Mouse (Mus musculus): ENCODE measurements around the gene Slc25a40. TPM values are rescaled to one million over a fixed set of nuclear protein-coding genes. Genes with fewer than 3 reads are reported as not detected.

Slc25a40 gene
- polyA plus RNA-seq, 1 experiment from 2014 or later: 7.8 TPM

GRCm38 (mm10) chr5:8424116-8424515 lies 1.5 kb downstream of the Slc25a40 start:
- 0 out of 2 replicates have a peak, but pooled peaks cover 3% of the 10 kb centered on the region for H3K36me3 ChIP-seq
- H3K4me3 ChIP-seq (replicated peaks): peak overlapping the region; percentile 82
- H3K27ac ChIP-seq: no peak overlapping the region
- no peak for ATAC-seq
- no peaks in the 10 kb centered on the region for H3K27me3 ChIP-seq
- H3K4me1 ChIP-seq (replicated peaks): peaks cover 23% of the 10 kb centered on the region
- H3K4me2 ChIP-seq (replicated peaks): peak overlapping the region; percentile 82
- 19% methylated on average over 7 of the region's 7 CpGs for WGBS
- no peaks in the 10 kb centered on the region for H3K9me3 ChIP-seq
- peak overlapping the region; percentile 86; the same call in 1 of the 2 replicates for H3K9ac ChIP-seq (replicated peaks)

- Histone ChIP-seq H3K27ac (no peak overlapping the region), H3K4me1 (replicated peaks) (peaks cover 18% of the 10 kb centered on the region), H3K36me3 (0 out of 2 replicates have a peak, but pooled peaks cover 4% of the 10 kb centered on the region), H3K4me3 (replicated peaks) (no peak overlapping the region), H3K9ac (replicated peaks) (no peak overlapping the region), H3K4me2 (replicated peaks) (no peak overlapping the region), H3K27me3 (no peaks in the 10 kb centered on the region), H3K9me3 (no peaks in the 10 kb centered on the region)
- 89% methylated on average over 5 of the region's 5 CpGs for WGBS
- ATAC-seq: no peak
Measured at GRCm38 (mm10) chr5:8425899-8426298, 3.2 kb downstream of the Slc25a40 start.

GRCm38 (mm10) chr5:8437481-8438156 lies 15.0 kb downstream of the Slc25a40 start:
- 90% methylated on average over 5 of the region's 5 CpGs for WGBS

GRCm38 (mm10) chr5:8439095-8439494 lies 16.4 kb downstream of the Slc25a40 start:
- WGBS: 76% methylated on average over 2 of the region's 2 CpGs
- Histone ChIP-seq H3K36me3 (peaks cover 9% of the 10 kb centered on the region; the same call in 1 of the 2 replicates), H3K9ac (replicated peaks) (no peak overlapping the region), H3K27me3 (no peaks in the 10 kb centered on the region), H3K4me3 (replicated peaks) (no peak overlapping the region), H3K4me2 (replicated peaks) (no peak overlapping the region), H3K4me1 (replicated peaks) (no peaks in the 10 kb centered on the region), H3K9me3 (no peaks in the 10 kb centered on the region), H3K27ac (no peak overlapping the region)
- ATAC-seq: no peak

More at GRCm38 (mm10) chr5:8437481-8438156, 15.0 kb downstream of the Slc25a40 start:
- Histone ChIP-seq H3K9me3 (no peaks in the 10 kb centered on the region), H3K27me3 (no peaks in the 10 kb centered on the region), H3K4me1 (replicated peaks) (no peaks in the 10 kb centered on the region), H3K4me2 (replicated peaks) (no peak overlapping the region), H3K4me3 (replicated peaks) (no peak overlapping the region), H3K27ac (no peak overlapping the region), H3K9ac (replicated peaks) (no peak overlapping the region), H3K36me3 (peaks cover 9% of the 10 kb centered on the region; the same call in 1 of the 2 replicates)
- ATAC-seq: no peak

- Histone ChIP-seq H3K4me2 (replicated peaks) (no peak overlapping the region), H3K9ac (replicated peaks) (no peak overlapping the region), H3K4me3 (replicated peaks) (no peak overlapping the region), H3K36me3 (peaks cover 15% of the 10 kb centered on the region), H3K4me1 (replicated peaks) (no peaks in the 10 kb centered on the region), H3K27ac (no peak overlapping the region), H3K9me3 (no peaks in the 10 kb centered on the region), H3K27me3 (no peaks in the 10 kb centered on the region)
- no peak for ATAC-seq
Measured at GRCm38 (mm10) chr5:8455565-8455964, 32.9 kb downstream of the Slc25a40 start.

GRCm38 (mm10) chr5:8456561-8456960 lies 33.9 kb downstream of the Slc25a40 start:
- H3K4me1 ChIP-seq (replicated peaks): no peaks in the 10 kb centered on the region
- no peak overlapping the region for H3K4me2 ChIP-seq (replicated peaks)
- H3K36me3 ChIP-seq: peaks cover 15% of the 10 kb centered on the region
- H3K27me3 ChIP-seq: no peaks in the 10 kb centered on the region
- H3K9ac ChIP-seq (replicated peaks): no peak overlapping the region
- 91% methylated on average over 5 of the region's 5 CpGs for WGBS
- H3K27ac ChIP-seq: no peak overlapping the region
- ATAC-seq: no peak
- no peaks in the 10 kb centered on the region for H3K9me3 ChIP-seq
- no peak overlapping the region for H3K4me3 ChIP-seq (replicated peaks)

- peaks cover 14% of the 10 kb centered on the region; the same call in 1 of the 2 replicates for H3K27me3 ChIP-seq
- no peak overlapping the region for H3K9ac ChIP-seq (replicated peaks)
- H3K9me3 ChIP-seq: no peaks in the 10 kb centered on the region
- WGBS: 48% methylated on average over 4 of the region's 4 CpGs
- no peak overlapping the region for H3K4me2 ChIP-seq (replicated peaks)
- H3K4me3 ChIP-seq (replicated peaks): no peak overlapping the region
- ATAC-seq: peak; percentile 78
- H3K4me1 ChIP-seq (replicated peaks): peaks cover 5% of the 10 kb centered on the region
- no peaks in the 10 kb centered on the region for H3K36me3 ChIP-seq
- no peak overlapping the region for H3K27ac ChIP-seq
Measured at GRCm38 (mm10) chr5:8487989-8488700, 65.5 kb downstream of the Slc25a40 start.

GRCm38 (mm10) chr5:8488701-8489297 lies 66.1 kb downstream of the Slc25a40 start:
- Histone ChIP-seq H3K9me3 (no peaks in the 10 kb centered on the region), H3K36me3 (0 out of 2 replicates have a peak, but pooled peaks cover 3% of the 10 kb centered on the region), H3K9ac (replicated peaks) (no peak overlapping the region), H3K4me2 (replicated peaks) (no peak overlapping the region), H3K4me3 (replicated peaks) (no peak overlapping the region), H3K27me3 (peaks cover 14% of the 10 kb centered on the region; the same call in 1 of the 2 replicates), H3K27ac (peak overlapping the region; percentile 62), H3K4me1 (replicated peaks) (peaks cover 5% of the 10 kb centered on the region)
- 25% methylated on average over 2 of the region's 2 CpGs for WGBS
- peak; percentile 61; the same call in 1 of the 2 replicates for ATAC-seq

GRCm38 (mm10) chr5:8489471-8490110 lies 66.9 kb downstream of the Slc25a40 start:
- no peak overlapping the region for H3K4me3 ChIP-seq (replicated peaks)

GRCm38 (mm10) chr5:8491778-8492177 lies 69.1 kb downstream of the Slc25a40 start:
- H3K4me1 ChIP-seq (replicated peaks): peaks cover 5% of the 10 kb centered on the region
- no peak overlapping the region for H3K4me2 ChIP-seq (replicated peaks)
- WGBS: 65% methylated on average over 4 of the region's 4 CpGs

More at GRCm38 (mm10) chr5:8489471-8490110, 66.9 kb downstream of the Slc25a40 start:
- no peaks in the 10 kb centered on the region for H3K9me3 ChIP-seq
- H3K9ac ChIP-seq (replicated peaks): no peak overlapping the region
- 36% methylated on average over 6 of the region's 6 CpGs for WGBS
- no peak overlapping the region for H3K4me2 ChIP-seq (replicated peaks)
- ATAC-seq: peak; percentile 70
- H3K27me3 ChIP-seq: peaks cover 14% of the 10 kb centered on the region; the same call in 1 of the 2 replicates
- H3K36me3 ChIP-seq: 0 out of 2 replicates have a peak, but pooled peaks cover 11% of the 10 kb centered on the region
- H3K4me1 ChIP-seq (replicated peaks): peaks cover 5% of the 10 kb centered on the region
- H3K27ac ChIP-seq: no peak overlapping the region

More at GRCm38 (mm10) chr5:8491778-8492177, 69.1 kb downstream of the Slc25a40 start:
- Histone ChIP-seq H3K4me3 (replicated peaks) (no peak overlapping the region), H3K27me3 (peaks cover 14% of the 10 kb centered on the region; the same call in 1 of the 2 replicates), H3K36me3 (0 out of 2 replicates have a peak, but pooled peaks cover 11% of the 10 kb centered on the region), H3K9me3 (no peaks in the 10 kb centered on the region), H3K27ac (no peak overlapping the region), H3K9ac (replicated peaks) (no peak overlapping the region)
- ATAC-seq: no peak
